Mouse (Mus musculus) B cell, adult 67 days (primary cell): ENCODE measurements around the gene Sdc3. TPM values are rescaled to one million over a fixed set of nuclear protein-coding genes. Genes with fewer than 3 reads are reported as not detected.

Experiments
- total RNA-seq, 2 experiments: library from RNA; stranded (reverse); gene quantifications; 4 replicates each; pipeline ENCODE4 v1.2.4; 2023

The Sdc3 gene
- total RNA-seq = 1 to 10 TPM; 2.3 to 5.7 TPM

GRCm38 (mm10) chr4:130792376-130793179 is at the start of gene Sdc3:
Sdc3 (plus strand) TSS chr4:130792537.

Other genes with a start within 250 kb of the Sdc3 start
- not detected for gene Nkain1, start 218.4 kb upstream of the Sdc3 start, total RNA-seq
- gene Pum1, start 129.2 kb upstream of the Sdc3 start, total RNA-seq = 100 to 1,000 TPM; 137 to 161 TPM
- gene Laptm5, start 120.6 kb downstream of the Sdc3 start, total RNA-seq = 1,000 to 10,000 TPM in 1 of 2 experiments, 100 to 1,000 TPM in 1; 950 to 1,045 TPM
- gene Matn1, start 151.8 kb downstream of the Sdc3 start, total RNA-seq = under 1 TPM; 0.70 to 0.92 TPM